Mouse (Mus musculus) layer of hippocampus, adult 11-12 months (tissue): ENCODE measurements around the gene Gm43064.

Source experiments
- DNase-seq: peaks from one replicate; pipeline ENCODE4 v3.0.0; 2022; ENCODE audit warnings: low spot score

Gm43064 gene

DNA sequence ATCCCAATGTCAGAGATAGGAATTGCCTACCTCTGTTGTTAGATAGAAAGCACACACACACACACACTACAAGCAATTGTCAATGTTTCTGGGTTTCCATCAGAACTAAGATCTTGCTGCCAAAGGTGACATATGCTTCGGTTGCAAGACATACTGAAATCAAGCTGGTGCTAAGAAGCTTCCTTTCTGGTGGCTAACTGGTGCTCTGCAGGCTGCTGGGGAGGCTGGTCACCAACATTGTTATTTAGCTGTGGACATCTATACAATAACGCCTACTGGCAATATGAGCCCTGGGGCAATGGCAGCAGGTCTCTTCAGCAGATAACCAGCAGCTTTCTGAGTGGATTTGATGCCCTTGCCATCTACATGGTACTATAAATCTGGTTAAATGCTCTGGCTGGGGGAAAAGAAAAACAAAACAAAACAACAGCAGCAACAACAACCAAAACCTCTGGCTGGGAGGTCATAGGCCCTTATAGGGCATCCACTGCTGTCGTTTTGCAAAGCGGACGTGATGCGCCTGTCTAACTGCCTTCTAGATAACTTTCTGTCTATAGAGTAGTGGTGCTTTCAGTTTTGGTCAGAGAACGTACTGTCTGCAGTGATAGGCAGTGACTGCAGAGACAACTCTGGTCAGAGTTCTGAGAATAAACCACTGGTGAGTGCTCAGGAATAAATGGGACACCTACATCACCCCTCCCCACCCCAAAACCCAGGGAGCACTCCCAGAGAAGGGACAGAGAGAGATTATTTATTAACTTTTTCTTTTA, 47.8 kb downstream of the Gm43064 start:
- DNase-seq = no peak

DNA sequence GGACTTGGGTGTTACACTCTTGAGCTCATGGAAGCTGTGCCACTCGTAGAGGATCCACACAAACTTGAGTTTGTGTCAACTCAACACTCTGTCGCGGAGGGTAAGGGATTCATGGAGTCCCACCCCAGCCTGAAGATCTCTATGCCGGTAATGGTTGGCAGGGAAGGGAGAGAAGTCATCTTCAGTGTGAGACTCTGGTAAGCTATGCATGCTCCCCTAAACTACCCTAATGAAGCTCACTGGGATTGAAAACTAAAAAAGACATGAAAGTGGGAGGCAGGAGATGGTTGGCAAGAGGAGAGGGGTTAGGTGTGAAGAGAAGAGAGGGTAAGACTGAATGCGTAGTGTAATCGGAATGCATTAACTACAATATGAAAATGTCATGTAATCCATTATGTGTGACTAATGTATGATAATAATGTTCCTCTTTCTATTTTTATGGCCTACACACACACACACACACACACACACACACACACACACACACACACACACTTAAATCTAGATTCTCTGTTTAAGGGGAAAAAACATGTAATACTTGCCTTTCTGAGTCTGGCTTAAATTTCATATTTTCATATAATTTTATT, 48.7 kb downstream of the Gm43064 start:
- DNase-seq = no peak

- no peak for DNase-seq
Observed at GRCm38 (mm10) chr3:103858881-103859801, 49.8 kb downstream of the Gm43064 start, which contains the start of gene Ptpn22. TSS of gene Ptpn22 (plus strand) at chr3:103859795.

GRCm38 (mm10) chr3:103859851-103860391, 50.5 kb downstream of the Gm43064 start:
- no peak for DNase-seq

GRCm38 (mm10) chr3:103862721-103863220, 53.4 kb downstream of the Gm43064 start:
- DNase-seq = no peak

DNA sequence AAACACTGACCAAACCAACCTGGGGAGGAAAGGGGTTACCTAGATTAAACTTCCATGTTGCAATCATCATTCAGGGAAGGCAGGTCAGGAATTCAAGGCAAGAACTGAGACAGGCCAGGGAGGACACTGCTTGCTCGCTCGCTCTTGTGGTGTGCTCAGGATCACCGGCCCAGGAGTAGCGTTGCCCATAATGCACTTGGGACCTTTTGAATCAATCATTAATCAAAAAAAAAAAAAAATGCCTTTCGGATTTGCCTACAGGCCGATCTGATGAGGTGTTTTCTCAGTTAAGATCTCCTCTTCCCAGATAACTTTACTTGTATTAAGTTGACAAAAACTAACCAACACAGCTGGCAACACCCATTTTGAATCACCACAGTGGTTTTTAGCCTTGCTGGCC, 54.8 kb downstream of the Gm43064 start:
- no peak for DNase-seq

DNA sequence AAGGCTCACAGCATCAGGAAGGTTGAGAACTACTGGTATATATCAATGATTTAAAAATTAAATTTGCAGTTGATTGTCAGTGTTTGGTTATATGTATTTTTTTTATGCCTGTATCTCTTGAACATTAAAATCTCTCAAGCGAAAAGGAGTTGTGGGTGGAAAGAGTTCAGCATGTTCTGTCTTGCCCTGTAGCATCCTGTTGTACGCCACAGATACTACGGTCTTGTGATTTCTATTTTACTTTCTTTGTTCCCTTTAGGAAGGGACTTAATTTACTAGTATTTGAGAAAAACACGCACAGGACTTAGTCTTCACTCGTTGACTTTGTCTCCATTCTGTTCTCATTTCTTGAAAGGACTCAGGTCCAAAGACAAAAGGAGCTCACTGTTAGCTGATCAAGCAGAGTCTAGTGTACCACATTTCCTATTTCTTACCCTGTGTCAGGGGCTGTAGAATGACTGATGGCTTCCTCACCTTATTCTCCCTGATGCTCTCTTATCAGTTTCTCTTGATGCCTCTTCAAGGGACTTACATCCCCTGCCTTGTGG, 58.1 kb downstream of the Gm43064 start:
- DNase-seq = no peak

GRCm38 (mm10) chr3:103868008-103868407, 58.6 kb downstream of the Gm43064 start:
- DNase-seq = no peak

- DNase-seq = no peak
Observed at GRCm38 (mm10) chr3:103872663-103873098, 63.3 kb downstream of the Gm43064 start.

DNA sequence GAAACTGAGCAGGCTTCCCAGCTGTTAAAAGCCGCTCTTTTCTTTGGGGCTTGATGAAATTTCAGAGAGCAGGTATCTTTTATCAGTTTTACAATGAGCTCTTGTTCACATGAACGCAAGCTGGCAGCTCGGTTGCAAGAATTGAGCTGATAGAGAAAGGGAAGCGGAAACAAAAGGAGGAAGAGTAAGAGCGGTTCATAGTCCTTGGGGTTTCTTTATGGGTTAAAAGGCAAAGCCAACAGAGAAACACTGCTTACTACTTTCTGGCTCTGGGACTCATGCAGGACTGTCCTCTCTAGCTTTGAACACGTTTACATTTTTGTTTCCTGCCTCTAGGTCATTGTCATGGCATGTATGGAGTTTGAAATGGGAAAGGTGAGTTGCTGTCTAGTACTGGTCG, 65.0 kb downstream of the Gm43064 start:
- DNase-seq = no peak

GRCm38 (mm10) chr3:103885946-103886345, 76.6 kb downstream of the Gm43064 start:
- no peak for DNase-seq

GRCm38 (mm10) chr3:103887581-103887980, 78.2 kb downstream of the Gm43064 start:
- peak; percentile 49 for DNase-seq
